Mouse (Mus musculus): Measurements from ENCODE around the gene Clmp. TPM values are rescaled to one million over a fixed set of nuclear protein-coding genes. Genes with fewer than 3 reads are reported as not detected.
"Not testable (repeated sequence)": the region's sequence is repeated elsewhere in the genome, so short reads cannot be mapped to it uniquely, and the experiment has no call there.

Gene Clmp
- total RNA-seq, 2 experiments from 2014 or later = 4.8 to 5.3 TPM

DNA sequence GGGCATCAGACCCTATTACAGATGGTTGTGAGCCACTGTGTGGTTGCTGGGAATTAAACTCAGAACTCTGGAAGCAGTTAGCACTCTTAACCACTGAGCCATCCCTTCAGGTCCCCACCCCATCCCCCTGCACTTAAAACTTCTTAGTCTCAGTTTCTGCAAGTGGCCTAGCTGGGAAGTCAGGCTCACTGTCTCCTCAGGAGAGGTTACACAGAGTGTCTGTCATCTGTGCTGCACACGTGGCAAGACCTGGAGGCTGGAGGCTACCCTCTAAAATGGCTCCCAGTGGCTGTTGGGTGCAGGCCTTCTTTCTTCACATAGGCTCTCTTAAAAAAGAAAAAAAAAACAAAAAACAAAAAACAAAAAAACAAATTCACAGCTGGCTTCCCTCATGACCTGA is 90.3 kb downstream of the Clmp start:
- no peak for DNase-seq

DNA sequence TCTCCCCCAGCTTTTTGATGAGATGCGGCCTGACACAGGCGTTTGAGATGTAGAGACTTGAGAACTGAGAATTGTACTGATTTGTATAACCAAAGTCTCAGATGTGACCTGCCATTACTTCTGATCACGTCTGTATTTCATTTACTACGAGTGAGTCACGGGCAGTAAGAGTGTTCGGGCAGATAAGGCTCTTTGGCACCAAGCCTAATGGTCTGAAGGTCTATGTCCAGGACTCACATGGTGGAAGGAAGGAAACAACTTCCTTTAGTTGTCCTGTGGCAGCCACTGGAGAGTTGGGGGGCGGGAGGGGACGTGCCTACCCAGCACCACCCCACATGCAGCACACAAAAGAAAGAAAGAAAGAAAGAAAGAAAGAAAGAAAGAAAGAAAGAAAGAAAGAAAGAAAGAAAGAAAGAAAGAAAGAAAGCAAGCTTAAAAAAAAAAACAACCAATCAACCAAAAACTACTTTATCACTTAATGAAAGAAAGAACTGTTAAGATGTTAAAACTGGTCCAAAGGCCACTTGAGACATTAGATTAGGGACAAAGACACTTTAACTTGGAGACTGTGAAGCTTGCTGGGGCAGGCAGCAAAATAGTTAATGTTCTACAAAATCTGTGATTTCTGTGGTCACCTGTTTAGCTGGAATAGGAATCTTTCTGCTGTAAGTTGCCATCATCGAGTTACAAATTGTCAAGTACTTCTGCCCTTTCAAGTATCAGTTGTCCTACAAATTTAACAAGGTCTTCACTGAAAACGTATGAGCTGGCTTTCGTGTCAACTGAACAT is 90.9 kb downstream of the Clmp start:
- DNase-seq = peak; percentile 55 to 79

- DNase-seq = no peak
Observed at GRCm38 (mm10) chr9:40780111-40780510, 94.3 kb downstream of the Clmp start.

- DNase-seq = peak in 1 of 2 experiments; percentile 36
Observed at GRCm38 (mm10) chr9:40780892-40781725, 95.3 kb downstream of the Clmp start.

GRCm38 (mm10) chr9:40781726-40782581 is 96.2 kb downstream of the Clmp start:
- peak; percentile 78 to 86 for DNase-seq

- peak; percentile 75 to 92 for DNase-seq
Observed at GRCm38 (mm10) chr9:40783641-40784373, 98.0 kb downstream of the Clmp start.

- no peak for DNase-seq
Observed at GRCm38 (mm10) chr9:40784374-40784967, 98.7 kb downstream of the Clmp start.

DNA sequence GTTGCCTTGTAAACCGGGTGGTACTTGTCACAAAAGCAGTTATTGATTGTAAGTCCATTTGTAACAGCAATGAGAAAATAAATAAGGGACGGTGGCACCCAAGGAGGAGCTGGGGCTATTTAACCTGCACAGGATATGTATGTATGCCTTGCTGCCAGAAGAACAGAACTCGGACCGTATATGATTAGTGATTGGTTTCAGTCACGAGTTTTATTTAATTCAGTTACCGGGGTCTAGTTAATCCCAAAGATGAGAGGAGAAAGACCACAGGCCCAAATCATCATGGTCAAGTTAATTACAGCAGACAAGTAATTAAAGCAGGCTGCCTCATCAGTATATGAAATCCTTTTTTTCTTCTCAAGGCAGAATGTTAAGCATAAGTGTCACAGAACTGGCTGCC is 99.7 kb downstream of the Clmp start:
- no peak for DNase-seq

- DNase-seq = not testable (repeated sequence)
Observed at GRCm38 (mm10) chr9:40786820-40787219, 101.1 kb downstream of the Clmp start.

DNA sequence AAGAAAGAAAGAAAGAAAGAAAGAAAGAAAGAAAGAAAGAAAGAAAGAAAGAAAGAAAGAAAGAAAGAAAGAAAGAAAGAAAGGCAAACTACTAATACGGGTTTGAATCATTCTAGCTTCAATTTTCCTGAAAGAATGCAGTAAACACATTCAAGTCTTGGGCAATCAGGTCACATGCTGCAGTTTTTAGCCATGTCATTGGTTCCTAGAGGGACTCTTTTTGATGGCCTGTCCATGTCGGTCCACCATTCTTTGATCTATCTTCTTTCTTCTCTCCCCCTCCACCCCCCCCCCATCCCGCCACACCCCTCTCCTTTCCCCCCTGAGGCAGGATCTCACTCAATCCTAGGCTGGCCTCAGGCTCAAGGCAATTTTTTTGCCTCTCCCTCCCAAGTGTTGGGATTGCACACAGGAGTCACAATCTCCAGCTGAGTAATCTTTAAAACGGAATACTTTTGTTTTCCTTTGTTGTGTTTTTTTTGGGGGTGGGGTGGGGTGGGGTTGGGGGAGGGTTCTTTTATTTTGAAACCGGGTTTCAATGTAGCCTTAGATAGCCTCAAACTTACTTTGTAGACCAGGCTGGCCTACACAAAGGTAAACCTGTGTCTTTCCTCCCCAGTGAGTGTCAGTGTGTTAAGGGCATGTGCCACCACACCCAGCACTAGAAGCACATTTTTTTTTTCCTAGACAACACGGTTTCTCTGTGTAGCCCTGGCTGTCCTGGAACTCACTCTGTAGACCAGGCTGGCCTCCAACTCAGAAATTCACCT is 106.3 kb downstream of the Clmp start:
- DNase-seq = no peak

DNA sequence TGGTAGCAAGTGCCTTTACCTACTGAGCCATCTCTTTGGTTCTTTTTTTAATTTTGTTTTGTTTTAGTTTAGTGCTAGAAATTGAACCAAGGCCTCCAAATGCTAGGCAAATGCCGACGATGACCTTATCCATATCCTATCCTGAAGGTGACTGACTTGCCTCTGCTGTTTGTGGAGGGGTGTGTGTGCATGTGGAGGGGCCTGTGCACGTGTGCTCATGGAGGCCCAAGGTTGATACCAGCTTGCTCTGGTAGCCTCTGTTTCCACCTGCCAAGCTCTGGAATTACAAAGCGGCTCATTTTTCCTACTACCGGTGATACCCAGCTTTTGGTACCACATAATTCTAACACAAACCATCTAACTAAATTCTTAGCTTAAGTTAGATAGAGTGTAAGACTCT is 107.8 kb downstream of the Clmp start:
- DNase-seq = no peak

DNA sequence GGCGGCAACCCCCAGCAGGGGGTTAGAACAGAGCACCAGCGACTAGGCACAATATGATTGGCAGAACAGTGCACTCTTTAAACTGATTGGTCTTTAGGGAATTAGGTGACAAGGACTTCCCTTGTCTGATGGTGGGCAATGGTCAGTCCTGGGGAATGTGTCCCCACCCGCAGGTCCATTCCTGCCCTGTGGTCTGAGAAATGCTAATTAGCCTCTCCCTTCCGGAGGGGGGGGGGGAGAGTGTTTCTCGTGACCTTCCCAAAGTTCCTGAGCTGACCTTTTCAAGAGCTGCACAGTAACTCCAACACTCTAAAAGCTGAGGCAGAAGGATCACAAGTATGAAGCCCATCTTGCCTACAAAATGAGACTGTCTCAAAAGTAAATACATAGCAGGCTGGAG is 108.5 kb downstream of the Clmp start:
- no peak for DNase-seq

DNA sequence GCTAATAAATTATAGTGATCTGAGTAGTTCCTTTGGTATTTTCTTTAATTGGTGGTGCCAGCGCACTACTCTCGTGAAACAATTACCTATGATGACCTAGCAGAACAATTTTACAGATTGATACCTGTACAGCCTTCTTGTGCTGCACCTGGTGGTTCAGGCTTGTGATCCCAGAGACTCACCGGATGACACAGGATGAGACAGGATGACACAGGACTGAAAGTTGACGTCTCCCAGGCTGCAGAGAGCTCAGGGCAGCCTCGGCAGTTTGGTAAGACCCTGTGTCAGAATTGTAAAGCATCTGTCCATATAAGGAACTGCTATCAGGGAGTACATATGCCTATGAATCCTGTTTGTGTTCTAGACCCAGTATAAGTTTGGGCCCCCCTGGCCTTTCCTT is 109.2 kb downstream of the Clmp start:
- no peak for DNase-seq

- DNase-seq = no peak
Observed at GRCm38 (mm10) chr9:40795562-40795961, 109.8 kb downstream of the Clmp start.

DNA sequence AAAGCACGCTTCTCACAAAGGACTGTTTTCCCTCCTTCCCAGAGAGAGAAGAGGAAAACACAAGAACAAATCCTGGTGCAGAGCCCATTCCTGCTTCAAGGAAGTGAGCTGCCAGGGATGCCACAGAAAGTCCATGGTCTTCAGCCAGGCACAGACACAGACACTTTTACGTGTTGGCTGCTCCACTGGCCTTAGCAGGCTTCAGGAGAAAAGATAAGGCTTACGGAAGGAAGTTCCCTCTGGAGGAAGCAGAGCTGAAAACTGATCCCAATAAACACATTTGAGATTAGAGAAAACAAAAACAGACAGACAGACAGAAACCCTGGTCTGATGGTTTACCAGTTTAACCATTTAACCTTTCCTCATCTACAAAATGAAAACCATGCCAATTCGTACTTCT is 110.3 kb downstream of the Clmp start:
- no peak for DNase-seq

GRCm38 (mm10) chr9:40798247-40798960 is 112.6 kb downstream of the Clmp start:
- DNase-seq = no peak

DNA sequence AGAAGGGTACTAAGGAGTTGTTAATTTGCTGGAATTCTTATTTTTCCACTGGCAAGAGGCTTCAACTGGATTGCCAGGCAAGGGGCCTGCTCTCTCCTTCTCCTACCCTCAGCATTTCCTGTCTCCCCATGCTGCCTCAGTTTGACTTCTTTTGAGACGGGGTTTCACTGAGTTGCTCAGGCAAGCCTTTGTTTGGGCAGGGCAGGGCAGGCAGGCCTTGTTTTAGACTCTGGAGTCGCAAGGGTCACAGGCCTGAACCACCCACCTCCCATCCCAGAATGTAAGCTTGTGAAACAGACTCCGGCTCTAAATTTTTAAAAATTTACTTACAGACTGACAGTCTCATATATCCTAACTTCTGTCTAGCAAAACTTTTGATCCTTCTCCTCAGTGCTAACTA is 113.3 kb downstream of the Clmp start:
- DNase-seq = peak in 1 of 2 experiments; percentile 46

- DNase-seq = peak; percentile 90 to 91
Observed at GRCm38 (mm10) chr9:40799837-40800501, 114.2 kb downstream of the Clmp start.
